Mouse (Mus musculus) spleen, adult 12 weeks (tissue): ENCODE data around the gene Zfyve16.

Experiments
- DNase-seq: peaks from one replicate; pipeline ENCODE4 v3.0.0; 2022; ENCODE audit warnings: low spot score

The Zfyve16 gene

DNA sequence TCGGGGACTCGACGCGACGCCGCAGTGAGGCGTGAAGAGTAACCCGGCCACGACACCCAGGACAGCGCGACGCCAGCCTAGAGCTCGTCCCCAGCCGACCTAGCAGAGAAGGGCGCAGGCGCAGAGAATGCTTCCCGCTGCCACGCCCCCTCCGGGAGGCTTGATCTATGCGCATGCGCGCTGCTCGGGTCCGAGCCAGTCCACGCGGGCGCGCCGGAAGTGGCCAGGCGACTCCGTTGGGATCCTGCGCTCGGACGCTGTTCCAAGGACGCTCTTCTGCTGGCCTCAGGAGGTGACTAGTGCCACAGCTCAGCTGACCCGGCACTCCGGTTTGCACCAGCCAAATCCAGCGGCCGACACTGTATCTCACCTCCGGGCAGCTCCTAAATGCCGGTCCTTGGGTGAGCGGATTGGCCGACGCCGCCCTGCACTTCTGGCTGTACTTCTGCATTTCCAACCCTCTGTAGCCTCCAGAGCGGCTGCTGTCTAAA, at the start of gene Zfyve16:
Zfyve16 (minus strand) TSS at position 148 of the 491 bp plus-strand sequence.
- peak; percentile 93 for DNase-seq

GRCm38 (mm10) chr13:92578210-92578609, 47.5 kb upstream of the Zfyve16 start:
- no peak for DNase-seq

- no peak for DNase-seq
Measured at GRCm38 (mm10) chr13:92576688-92577087, 46.0 kb upstream of the Zfyve16 start.

DNA sequence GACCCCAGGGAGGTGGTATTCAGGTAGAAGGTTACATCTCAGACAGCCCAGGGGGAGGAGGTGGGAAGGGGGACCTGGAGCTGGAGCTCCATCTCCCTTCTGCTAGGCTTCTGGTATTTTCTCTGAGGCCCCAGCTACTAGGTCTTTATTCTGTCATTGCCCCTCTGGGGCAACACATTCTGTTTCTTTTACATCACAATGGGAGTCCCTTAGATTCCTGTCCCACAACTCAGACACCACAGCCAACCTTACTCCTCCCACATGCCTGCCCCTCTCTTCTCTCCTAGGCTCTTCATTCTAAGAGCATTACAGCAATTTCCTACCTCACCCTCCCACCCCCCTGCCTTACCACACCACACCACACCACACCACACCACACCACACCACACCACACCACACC, 45.4 kb upstream of the Zfyve16 start, which contains the start of gene Spz1:
Spz1 (minus strand) TSS at position 101 of the 400 bp plus-strand sequence.
- no peak for DNase-seq

GRCm38 (mm10) chr13:92559429-92559828, 28.8 kb upstream of the Zfyve16 start:
- no peak for DNase-seq

- no peak for DNase-seq
Measured at GRCm38 (mm10) chr13:92557229-92557628, 26.6 kb upstream of the Zfyve16 start.

DNA sequence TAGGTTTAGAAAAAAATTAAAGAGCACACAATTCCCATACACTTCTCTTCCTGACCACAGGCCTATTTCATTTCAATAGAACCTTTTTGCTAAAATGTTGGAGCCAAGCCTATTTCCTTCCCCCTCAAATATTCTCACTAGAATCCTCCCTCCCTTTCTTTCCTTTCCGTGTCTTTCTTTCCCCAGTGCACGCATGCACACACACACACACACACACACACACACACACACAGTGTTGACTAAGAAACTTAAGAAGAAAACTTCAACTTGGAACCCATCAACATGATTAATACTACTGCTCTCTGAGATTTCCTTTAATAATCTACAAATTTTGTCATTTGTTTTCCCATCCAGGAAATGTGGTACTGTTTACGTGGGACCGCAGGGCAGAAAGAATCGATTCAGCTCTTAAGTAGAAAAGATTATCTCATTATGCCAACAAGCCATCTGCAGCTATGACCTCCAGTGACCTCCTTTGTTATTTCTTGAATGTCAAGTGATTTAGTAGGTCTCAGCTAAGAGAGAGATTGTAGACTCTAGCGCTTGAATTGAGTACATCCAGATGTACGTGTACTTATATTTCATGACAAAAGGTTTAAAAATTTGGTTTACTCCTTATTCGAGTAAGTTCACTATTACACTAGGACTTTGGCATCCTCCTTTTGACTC, 25.9 kb upstream of the Zfyve16 start:
- no peak for DNase-seq

DNA sequence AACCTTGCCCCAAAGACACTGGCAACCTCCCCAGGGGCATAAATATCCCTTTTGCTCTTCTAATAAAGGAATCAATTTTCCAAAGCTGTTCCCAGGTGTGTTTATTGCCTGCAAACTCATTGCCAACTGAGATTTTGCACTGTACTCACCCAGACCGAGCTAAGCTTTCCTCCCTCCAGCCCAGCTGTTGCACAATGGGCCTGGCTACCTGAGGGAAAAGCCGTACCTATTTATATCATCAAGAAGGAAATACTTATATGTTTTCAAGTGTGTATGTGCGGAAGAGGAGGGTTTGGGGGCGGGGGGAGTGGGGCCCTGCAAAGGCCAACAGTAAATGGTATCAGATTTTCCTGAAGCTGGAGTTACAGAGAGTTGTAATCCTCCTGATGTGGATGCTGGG, 16.4 kb upstream of the Zfyve16 start:
- no peak for DNase-seq

- DNase-seq, result no peak
Measured at GRCm38 (mm10) chr13:92540997-92541396, 10.3 kb upstream of the Zfyve16 start.

- DNase-seq, result no peak
Measured at GRCm38 (mm10) chr13:92539126-92539525, 8.5 kb upstream of the Zfyve16 start.

- no peak for DNase-seq
Measured at GRCm38 (mm10) chr13:92533801-92534200, 3.1 kb upstream of the Zfyve16 start.

DNA sequence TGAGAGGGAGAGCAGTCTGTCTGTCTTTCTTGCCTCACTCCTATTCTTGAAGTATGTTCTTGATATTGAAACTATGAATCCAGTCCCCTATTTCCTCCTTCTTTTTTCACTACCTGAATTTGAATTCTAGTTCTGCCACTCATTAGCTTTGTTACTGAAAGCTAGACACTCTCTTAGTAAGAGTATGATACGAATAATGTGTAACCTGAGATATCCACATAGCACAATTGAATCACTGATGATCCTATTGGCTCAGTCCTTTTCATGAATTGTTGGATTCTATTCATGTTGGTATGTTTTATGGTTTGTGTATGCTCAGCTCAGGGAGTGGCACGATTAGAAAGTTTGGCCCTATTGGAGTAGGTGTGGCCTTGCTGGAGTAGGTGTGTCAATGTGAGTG, 1.5 kb upstream of the Zfyve16 start:
- no peak for DNase-seq

DNA sequence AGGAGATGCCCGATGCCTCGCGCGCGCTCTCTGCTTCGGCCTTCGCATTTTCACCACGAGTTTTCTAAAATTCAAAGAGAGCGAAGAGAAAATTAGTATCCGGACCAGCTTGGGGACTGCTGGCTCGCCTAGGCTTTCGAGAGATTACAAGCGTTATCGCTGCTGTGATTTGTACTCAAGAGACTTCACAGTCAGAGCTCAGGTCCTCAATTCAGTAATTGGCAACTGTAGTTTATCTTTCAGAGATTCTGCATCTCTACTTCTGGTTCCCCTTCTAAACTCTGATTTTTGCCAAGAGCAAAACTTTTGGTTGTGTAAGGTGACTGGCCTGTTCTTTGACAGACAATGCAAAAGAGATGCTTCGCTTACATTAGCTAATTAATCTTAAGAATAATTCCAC, 569 bp upstream of the Zfyve16 start:
- no peak for DNase-seq

GRCm38 (mm10) chr13:92529828-92530720, 594 bp downstream of the Zfyve16 start:
- DNase-seq, result no peak

GRCm38 (mm10) chr13:92523178-92523813, 7.4 kb downstream of the Zfyve16 start:
- DNase-seq, result no peak

- DNase-seq, result no peak
Measured at GRCm38 (mm10) chr13:92504871-92505270, 25.8 kb downstream of the Zfyve16 start.

DNA sequence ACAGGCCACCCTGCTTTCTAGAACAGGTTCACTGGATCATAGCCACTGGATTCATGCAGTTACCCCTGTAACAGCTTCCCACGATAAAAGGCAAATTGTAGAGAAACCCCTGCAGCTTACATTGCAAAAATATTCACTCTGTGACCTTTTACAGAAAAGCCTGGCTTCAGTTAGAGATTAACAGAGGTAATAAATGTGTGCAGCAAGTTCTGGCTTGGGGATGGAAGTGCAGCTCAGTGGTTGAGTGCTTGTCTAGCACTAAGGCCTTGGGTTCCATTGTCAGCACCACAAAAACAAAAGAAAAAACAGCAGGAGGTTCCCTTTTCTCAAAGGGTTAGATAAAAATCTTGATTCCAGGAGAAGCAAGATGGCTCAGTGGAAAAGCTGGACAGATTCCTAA, 38.7 kb downstream of the Zfyve16 start:
- no peak for DNase-seq

GRCm38 (mm10) chr13:92490817-92491216, 39.9 kb downstream of the Zfyve16 start:
- DNase-seq, result no peak

GRCm38 (mm10) chr13:92483852-92484463, 46.7 kb downstream of the Zfyve16 start, which contains the start of gene Fam151b:
Fam151b (minus strand) TSS chr13:92484015.
- peak; percentile 83 for DNase-seq

DNA sequence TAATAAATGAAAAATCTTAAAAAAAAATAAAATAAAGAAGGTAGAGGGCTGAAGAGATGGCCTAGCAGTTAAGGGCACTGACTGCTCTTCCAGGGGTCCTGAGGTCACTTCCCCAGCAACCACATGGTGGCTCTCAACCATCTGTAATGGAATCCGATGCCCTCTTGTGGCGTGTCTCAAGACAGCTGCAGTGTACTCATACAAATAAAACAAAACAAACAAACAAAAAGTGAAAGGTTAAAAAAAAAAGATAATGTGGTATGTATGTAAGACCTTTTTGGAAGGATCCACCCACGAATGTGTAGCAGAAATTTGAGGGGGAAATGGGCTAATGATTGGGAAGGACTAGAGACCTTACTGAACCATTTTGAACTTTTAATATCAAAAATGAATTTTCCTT, 47.3 kb downstream of the Zfyve16 start:
- DNase-seq, result peak; percentile 15

- no peak for DNase-seq
Measured at GRCm38 (mm10) chr13:92470151-92470550, 60.5 kb downstream of the Zfyve16 start.

DNA sequence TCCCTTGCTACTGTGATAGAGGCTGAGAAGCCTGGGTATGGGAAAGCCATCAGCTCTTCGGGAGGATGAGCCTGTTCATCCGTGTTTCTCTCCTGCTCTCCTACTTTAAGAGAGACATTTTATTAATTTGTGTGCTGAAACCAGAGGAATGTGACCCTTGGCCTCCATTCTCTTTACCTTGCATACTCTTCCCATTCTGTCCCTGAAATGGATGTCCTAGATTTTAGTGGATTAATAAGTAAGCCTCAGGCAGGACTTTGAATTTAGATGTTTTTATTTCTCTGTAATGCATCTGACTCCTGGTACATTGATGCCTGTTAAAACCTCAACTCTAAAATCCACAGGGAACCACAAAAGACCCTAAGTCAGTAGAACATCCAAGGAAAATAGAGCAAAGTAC, 61.3 kb downstream of the Zfyve16 start:
- no peak for DNase-seq
